Mouse (Mus musculus): ENCODE data around the gene Gm11027.
"Not testable (repeated sequence)": the region's sequence is repeated elsewhere in the genome, so short reads cannot be mapped to it uniquely, and the experiment has no call there.

Gm11027 gene

DNA sequence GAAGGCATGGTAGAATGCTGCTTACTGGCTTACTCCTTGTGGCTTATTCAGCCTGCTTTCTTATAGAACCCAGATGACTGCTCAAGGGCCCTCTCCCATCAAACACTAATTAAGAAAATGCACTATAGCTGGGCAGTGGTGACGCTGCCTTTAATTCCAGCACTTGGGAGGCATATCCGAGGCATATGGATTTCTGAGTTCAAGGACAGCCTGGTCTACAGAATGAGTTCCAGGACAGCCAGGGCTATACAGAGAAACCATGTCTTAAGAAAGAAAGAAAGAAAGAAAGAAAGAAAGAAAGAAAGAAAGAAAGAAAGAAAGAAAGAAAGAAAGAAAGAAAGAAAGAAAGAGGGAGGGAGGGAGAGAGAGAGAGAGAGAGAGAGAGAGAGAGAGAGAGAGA is at the start of gene Gm11027:
TSS of gene Gm11027 (plus strand) at position 301 of the 400 bp plus-strand sequence.
- not testable (repeated sequence) for DNase-seq (ENCODE audit: low spot score in 2 of 2)

DNA sequence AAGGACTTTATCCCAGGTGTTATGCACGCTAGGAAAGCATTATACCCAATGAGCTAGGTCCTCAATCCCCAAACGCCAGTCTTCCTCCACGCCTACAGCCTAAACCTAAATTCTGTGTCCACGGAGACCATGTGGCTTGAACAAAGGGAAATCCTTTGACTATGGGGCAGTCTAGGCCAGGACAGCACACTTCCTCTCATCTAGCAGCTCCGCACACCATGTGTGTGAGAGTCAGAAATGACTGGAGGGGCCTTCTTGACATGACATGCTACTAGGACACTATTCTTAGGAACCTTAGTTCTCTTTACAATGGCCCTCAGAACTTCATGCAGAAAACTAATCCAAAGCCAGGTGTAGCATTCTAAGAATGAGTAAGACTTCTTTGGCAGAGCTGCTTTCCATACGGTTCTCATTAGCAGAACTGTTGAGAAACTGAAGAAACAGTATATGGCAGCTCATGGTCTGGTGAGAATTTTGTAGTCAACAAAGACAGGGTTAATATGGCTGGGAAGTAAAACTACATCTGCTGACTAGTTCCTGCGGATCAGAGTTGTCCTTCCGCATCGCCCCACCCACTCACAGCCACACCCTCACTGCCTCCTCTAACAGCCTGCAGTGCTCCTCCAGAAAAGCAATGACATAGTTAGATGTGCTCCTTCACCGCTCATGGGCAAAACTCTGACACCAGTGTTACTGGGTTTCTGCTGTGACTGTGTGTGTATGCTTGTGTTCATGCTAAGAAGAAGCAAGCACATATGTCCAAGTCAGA is 48.7 kb upstream of the Gm11027 start:
- no peak for DNase-seq (ENCODE audit: low spot score in 2 of 2)

DNA sequence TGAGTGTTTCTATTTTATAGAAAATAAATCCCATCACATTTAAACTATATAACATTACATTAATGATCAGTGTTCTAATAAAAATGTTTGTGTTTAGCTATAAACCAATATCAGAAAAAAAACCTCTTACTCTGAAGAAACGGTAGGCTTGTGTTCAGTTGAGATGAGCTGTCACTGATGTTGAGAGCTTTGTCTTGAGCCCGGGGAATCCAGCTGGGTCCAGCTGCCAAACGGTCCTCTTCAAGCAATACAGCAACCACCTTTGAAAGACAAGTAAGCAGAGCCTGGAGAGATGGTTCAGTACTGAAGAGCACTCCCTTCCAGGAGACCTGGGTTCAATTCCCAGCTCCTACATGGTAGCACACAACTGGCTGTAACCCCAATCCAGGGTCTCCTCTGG is 45.7 kb upstream of the Gm11027 start:
- no peak for DNase-seq (ENCODE audit: low spot score in 2 of 2)

DNA sequence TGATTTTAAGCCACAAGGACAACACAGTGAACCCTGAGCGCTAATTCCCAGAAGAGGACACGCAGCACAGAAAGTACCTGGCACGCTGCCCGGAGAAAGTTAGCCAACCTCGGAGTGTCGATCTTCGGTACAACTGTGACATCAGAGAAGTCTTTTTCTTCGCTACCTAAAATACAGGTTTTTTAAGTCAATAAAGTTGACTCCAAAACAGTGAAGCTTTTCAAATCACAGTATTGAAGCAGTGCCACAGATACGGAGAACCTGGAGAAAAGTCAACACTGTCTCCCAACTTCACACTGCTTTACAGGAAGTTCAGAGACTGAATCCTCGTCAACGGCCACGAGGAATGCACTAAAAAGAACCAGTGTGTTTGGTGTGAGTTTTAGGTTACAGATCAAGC is 43.6 kb upstream of the Gm11027 start:
- no peak for DNase-seq (ENCODE audit: low spot score in 2 of 2)

DNA sequence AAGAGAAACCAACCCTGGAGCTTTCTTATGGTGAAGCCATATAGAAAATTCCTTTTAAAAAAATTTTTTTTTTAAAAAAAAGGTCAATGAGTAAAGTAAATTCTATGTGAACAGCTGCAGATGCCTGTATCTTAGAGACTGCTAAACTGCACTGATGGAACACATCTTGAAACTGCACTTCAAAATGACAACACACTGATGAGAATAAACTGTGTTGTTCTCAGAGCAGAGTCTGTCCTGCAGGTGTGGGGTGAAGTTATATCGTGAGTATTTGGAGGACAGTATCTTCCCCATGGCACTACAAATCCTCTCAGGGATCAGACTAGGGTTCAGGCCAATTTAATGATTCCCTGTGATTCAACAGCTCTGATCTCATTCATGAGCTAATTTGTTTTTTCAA is 43.1 kb upstream of the Gm11027 start:
- DNase-seq (ENCODE audit: low spot score in 2 of 2), result no peak

DNA sequence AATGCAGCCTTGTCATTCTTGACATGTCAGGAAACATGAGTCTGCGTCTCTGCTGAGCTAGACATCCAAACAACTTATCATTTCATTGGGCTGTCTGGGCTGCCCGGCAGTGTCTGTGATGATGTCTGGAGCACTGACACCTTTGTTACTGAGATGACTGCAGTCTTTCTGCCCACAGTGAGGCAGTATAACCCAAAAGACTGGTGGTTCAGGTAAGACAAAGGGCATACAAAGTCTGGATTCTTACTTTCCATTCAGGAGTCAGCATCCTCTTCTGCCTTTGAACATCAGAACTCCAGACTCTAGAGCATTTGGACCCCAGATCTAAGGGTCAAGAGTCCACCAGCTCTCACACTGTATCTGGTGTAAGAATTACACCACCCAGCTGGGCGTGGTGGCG is 39.8 kb upstream of the Gm11027 start:
- DNase-seq (ENCODE audit: low spot score in 2 of 2), result peak in 1 of 2 experiments; percentile 9

DNA sequence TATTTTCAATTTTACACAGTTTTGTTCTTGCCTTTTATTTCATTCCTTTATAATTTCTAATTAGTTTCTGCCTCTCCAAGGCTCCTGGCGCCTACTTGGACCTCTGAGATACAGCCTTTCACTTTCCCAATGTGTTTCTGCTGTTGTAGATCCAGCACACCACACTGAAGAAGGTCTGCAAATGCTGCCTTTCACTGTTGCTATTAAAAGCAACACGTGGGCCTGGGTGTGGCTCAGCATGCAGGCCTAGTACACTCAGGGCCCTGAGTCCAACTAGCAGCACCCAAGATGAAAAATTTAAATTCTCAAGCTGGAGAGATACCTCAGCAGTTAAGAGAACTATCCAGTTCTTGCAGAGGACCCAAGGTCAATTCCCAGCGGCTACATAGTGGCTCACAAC is 38.5 kb upstream of the Gm11027 start:
- no peak for DNase-seq (ENCODE audit: low spot score in 2 of 2)

DNA sequence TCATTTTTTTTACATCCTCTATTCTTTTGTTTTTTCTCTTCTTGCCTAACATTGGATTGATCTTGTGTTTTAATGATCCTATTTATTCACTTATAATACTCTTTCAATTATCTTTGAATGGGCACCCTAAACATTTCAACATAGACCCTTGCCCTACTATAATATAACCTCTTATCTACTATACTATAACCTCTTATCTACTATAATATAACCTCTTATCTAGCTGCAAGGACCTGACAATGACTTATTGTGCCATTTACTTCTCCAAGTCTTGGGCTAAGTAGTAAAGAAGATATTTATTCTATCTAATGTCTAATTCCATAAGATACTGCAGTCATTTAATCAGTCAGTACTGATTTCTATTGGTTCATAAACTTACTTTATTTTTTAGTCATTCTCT is 36.8 kb upstream of the Gm11027 start:
- no peak for DNase-seq (ENCODE audit: low spot score in 2 of 2)

DNA sequence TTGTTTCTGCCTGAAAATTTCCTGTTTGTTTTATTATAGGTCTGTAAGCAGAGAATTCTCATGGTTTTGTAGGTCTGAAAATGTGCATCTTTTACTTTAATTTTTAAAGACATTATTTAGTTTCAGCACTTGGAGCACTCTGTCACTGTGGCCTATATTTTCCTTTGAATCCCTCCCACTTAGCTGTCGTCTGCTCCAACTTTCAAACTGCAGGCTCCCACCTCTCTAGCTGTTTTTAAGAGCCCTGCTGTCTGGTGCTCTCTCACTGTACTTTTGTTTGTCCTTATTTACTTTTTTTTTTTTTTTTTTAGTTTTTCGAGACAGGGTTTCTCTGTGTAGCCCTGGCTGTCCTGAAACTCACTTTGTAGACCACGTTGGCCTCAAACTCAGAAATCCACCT is 36.4 kb upstream of the Gm11027 start:
- DNase-seq (ENCODE audit: low spot score in 2 of 2), result no peak

DNA sequence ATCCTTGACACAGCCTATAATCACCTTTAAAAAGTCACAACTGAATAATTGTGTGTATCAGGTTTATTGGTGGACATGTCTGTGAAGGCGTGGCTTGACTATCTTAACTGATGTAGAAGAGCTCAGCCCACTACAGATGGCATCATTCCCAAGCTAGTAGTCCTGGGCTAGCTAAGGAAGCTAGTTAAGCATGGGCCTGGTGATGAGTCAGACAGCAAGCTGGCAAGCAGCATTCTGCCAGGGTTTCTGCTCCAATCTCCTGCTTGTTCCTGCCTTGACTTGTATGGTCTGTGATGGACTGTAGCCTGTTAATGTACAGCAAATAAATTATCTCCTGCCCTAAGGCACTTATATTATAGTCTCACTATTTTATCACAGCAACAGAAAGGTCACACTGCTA is 30.6 kb upstream of the Gm11027 start:
- DNase-seq (ENCODE audit: low spot score in 2 of 2), result no peak

DNA sequence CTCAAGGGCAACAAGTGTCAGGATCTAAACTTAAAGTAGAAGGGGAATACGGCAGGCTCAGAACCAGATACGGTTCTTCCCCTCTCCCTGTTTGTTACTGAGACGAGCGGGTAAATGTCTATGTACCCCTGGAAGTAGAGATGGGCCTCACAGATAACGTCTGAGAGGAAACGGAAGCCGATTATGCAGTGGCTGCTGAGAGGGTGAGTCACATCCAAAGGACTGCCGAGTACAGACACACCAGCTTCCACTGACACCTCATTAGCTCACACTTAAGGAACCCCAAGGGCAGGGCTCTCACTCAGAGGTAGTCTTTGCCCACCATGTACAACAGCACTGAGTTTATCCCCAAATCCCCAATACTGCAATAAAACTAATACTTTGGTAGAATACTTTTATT is 20.5 kb upstream of the Gm11027 start:
- peak; percentile 12 to 16 for DNase-seq (ENCODE audit: low spot score in 2 of 2)

DNA sequence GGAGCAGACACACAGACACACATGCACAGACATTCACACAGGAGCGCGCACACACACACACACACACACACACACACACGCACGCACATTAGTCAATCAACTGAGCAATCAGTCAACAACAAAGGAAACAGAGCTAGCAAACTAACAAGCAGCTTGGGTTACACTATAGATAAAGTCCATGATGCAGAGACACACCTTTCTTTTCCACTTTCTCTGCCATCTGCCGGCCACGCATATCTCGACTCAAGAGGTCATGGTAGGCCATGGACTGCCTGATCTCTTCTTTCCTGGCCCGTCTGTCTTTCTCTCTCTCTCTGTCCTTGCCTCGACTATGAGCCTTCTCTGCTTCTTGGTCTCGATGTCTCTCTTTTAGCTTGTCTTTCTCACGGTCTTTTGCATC is 19.6 kb upstream of the Gm11027 start:
- DNase-seq (ENCODE audit: low spot score in 2 of 2), result no peak

DNA sequence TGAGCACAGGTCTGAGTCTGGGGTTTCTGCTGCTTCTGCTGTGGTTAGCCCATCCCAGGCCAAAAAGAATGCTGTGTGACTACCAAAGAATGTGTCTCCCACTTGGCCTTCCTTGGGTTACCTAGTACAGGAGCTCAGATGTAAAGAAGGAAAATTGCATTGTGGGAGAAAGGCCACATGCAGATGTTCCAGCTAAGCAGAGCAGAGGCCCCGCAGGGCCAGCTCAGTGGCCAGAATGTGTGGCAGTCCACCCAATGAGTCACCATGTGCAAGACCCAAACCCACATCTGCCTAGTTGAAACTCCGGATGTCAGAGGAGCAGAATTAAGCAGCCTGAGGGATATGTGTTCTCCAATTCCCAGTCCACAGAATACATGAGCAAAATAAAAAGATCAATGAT is 16.9 kb upstream of the Gm11027 start:
- no peak for DNase-seq (ENCODE audit: low spot score in 2 of 2)

DNA sequence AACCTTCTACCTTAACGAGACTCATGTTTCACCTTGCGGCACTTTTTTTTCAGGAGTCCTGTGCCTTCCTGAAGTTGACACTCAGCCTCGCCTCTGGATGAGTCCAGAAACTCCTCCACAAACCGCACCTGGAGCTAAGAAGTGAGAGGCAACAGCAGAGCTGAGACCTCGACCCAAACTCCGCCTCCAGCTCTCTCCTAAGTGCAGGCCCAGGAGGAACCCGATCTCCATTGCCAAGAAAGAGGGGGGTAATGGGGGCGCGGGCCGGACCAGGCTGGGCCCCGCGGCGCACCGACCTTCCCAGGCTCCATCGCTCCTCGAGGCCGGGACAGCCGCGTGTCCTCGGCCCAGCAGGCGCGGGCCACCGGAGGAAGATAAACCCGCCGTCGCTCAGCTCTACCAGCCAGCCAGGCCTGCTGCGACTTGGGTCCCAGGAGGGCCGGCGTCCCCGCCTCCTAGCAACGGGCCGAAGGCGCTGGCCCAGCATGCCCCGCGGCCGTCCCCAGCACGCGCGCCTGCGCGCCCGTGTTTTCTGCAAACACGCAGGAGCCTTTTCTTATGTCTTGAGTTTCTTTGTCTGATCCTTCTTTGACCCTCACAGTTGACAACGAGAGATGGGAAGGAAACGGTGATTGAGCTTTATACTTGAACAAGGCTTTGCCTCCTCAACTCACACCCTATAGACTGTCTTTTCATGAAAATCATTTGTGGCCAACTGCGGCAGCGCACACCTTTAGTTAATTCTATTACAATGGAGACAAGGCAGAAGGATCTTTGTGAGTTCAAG is 12.4 kb upstream of the Gm11027 start, which contains the start of gene Wdr60:
TSS of gene Wdr60 (minus strand) at position 468 of the 787 bp plus-strand sequence.
- DNase-seq (ENCODE audit: low spot score in 2 of 2), result peak; percentile 63 to 73

DNA sequence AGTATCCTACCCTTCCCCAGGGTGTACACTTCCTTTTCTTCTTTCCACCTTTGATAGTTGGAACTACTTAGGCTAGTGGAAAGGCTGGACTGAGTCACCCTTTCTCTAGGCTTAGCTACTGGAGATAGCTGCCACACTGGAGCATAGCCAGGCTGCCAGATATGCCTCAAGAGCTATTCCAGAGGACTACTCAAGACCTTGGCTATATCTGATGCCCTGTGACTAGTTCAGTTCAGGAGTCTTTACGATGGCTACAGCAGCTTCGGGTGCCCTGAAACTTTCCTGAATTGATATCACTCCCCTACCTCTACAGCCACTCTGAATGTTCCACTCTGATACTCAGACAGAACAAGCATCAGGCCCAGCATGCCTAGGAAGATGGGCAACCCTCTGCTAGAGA is 10.4 kb upstream of the Gm11027 start:
- no peak for DNase-seq (ENCODE audit: low spot score in 2 of 2)

DNA sequence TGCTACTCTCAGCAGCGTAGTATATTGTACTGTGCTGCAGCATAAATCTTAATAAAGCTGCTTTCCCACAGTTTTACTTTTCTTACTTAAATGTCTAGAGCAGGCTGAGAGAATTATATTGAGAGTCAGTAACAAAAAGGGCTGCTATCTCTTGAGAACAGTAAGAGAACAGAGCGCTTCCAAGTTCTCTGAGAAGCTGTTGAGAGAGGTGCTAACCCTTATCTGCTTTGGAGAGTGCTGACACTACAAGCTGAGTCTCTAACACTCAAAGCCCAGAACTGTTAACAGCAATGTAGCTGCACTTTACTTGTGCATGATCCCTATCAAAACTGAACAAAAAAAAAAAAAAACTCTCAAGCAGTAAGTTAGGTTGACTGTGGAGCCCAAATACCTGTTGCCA is 9.9 kb upstream of the Gm11027 start:
- DNase-seq (ENCODE audit: low spot score in 2 of 2), result no peak

DNA sequence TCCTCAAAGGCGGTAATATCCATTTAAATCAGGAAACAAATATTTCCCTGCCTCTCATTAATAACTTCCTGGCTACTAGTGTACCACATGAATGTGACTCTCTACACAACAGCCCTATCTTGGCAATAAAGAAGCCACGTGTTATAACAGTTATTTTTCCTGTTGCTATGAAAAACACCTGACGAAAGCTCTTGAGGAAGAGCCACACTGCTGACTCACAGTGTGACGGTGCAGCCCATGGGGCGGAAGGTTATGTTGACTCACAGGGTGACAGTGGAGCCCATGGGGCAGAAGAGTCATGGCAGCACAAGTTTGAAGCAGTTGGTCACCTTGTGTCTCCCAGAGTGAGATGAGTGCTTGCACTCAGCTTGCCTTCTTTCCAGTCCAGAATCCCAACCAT is 5.7 kb upstream of the Gm11027 start:
- peak; percentile 10 to 34 for DNase-seq (ENCODE audit: low spot score in 2 of 2)

DNA sequence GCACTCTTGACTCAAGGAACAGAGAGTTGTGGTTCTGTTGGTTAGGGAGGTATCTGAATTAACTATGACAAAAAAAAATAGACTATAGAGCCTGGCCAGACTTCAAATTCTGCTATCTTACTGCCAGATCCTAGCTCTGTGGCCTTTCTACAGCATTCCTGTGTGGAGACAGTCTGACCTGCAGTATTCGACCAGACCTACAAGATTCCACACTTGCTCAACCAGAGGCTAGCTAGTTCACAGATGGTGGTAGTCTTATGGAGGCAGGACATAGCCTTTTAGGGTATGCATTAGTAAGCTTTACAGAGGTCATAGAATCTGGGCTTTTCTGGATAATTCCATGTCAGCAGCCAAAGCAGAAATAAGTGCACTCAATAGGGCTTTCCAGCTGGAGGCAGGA is 4.6 kb upstream of the Gm11027 start:
- DNase-seq (ENCODE audit: low spot score in 2 of 2), result no peak

DNA sequence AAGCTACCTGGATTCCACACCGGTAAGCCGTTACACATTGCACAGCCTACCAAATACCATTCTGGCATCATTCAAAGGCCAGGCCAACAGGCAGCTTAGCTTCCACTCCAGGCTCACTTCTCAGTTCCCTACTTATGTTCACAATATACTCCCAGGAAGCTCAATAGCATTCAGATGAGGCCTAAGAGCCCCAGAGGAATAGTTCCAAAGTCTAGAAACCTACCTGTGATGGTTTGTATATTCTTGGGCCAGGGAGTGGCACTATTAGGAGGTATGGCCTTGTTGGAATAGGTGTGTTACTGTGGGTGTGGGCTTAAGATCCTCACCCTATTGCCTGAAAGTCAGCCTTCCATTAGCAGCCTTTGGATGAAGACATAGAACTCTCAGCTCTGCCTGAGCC is 4.1 kb upstream of the Gm11027 start:
- DNase-seq (ENCODE audit: low spot score in 2 of 2), result no peak

DNA sequence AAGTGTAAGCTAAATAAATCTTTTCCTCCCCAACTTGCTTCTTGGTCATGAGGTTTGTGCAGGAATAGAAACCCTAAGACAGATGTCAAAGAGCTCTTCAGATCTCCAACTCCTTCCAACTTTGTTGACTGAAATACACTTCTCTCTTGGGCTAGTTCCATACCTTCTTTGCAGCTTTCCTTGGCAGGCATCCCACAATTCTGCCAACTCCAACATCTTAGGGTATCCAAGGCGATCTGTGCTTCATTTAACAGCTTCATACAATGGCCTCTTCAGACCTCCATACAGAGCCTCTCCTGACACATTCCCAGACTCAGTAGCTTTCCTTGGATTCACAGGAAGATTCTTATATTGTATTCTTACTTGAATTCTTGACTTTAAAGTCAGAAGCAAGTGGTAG is 1.5 kb upstream of the Gm11027 start:
- no peak for DNase-seq (ENCODE audit: low spot score in 2 of 2)

DNA sequence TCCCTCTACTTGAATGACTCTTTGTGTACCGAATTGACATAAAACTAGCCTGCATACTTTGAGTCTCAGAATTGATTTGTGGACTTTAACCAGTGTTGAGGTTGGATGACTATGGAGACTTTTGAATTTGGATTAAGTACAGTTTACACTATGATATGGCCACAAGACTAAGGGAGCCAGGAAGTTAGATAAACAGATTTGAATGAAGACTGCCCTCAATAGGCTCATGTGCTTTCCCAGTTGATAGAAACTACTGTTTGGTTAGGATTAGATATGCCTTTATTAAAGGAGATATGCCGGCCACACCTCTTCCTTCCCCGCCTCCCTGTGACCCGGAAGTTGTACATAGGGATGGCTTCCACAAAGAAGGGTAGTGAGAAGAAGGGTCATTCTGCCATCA is 445 bp downstream of the Gm11027 start:
- no peak for DNase-seq (ENCODE audit: low spot score in 2 of 2)

DNA sequence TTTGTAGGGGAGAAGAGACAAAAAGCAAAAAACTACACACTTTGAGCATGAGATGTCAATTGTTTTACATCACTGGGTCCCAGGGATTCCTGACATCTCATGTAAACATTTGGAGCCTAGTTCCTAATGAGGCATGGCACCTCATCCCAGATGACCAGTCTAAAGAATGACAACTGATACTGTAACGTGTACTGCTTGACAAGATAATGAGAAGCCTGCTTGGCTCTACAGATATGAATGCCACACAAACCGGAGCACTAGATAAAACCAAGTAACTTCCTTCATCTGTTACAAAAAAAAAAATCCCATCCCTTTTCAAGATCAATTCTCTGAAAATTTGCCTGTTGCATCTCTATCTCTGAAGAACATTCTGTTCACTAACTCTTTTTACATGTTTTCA is 1.8 kb downstream of the Gm11027 start:
- no peak for DNase-seq (ENCODE audit: low spot score in 2 of 2)

DNA sequence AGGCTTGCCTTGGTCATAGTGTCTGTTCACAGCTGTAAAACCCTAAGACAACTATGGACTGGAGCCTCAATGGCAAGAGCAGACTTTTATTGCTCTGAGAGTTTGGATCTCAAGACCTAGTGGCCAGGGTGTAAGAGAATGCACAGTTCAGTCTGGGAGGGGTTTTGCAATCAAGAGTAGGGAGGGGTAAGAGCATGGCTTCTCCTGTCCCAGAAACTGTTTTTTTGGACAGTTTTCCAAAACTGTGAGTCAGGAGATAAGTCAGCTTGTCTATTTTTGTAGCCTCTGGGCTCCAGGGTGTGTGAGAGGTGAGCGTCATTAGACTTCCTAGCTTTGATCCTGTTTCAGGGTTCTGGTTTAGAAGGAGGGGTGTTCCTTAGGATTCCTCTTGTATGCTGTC is 3.4 kb downstream of the Gm11027 start:
- no peak for DNase-seq (ENCODE audit: low spot score in 2 of 2)

All from natural killer cell, adult 2 months (primary cell).